Mouse (Mus musculus) heart, postnatal 0 days (tissue): ENCODE measurements around the gene Wdr45b.
"Not testable (repeated sequence)": the region's sequence is repeated elsewhere in the genome, so short reads cannot be mapped to it uniquely, and the experiment has no call there.

Experiments used
- CTCF ChIP-seq: IDR thresholded peaks from 2 replicates; pipeline ENCODE4 v1.5.1; 2016; ENCODE audit warnings: antibody characterized with exemption, control low read depth, low read depth
- EP300 ChIP-seq: IDR thresholded peaks from 2 replicates; pipeline ENCODE4 v1.6.1; 2016; ENCODE audit warnings: antibody characterized with exemption, low read depth

DNA sequence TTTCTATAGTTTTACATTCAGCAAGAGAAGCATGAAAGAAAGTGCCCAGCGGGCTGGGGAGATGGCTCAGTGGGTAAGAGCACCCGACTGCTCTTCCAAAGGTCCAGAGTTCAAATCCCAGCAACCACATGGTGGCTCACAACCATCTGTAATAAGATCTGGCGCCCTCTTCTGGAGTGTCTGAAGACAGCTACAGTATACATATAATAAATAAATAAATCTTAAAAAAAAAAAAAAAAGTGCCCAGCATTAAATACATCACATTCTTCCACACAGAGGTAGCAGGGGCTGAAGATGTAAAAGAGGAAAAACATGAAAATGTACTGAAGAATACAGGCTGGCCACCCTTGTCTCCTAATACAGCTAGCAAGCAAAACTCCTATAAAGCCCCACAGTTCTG, 5.5 kb downstream of the Wdr45b start:
- TF ChIP-seq CTCF, EP300: not testable (repeated sequence)
